Mouse (Mus musculus) olfactory bulb, adult 2 months (tissue): Measurements from ENCODE around the gene Rpl27. TPM values are rescaled to one million over a fixed set of nuclear protein-coding genes. Genes with fewer than 3 reads are reported as not detected.

ENCODE experiments used
- H3K27ac ChIP-seq: fragments of 200-500 bp; 2 replicates; pipeline ENCODE4 v1.5.1; 2012; ENCODE audit warnings: low read depth, low read length; ENCODE audit not compliant: insufficient read depth
- H3K4me1 ChIP-seq: fragments of 200-500 bp; 2 replicates; pipeline ENCODE4 v1.6.1; 2012; ENCODE audit warnings: low read length; ENCODE audit not compliant: control insufficient read depth, insufficient read depth
- H3K4me3 ChIP-seq: fragments of 200-500 bp; 2 replicates; pipeline ENCODE4 v1.5.1; 2012; ENCODE audit warnings: mild to moderate bottlenecking, low read depth, low read length, moderate library complexity; ENCODE audit not compliant: insufficient read depth
- CTCF ChIP-seq: fragments of 200-500 bp; IDR thresholded peaks from 2 replicates; pipeline ENCODE4 v1.5.1; 2012; ENCODE audit warnings: low read depth, mild to moderate bottlenecking, low read length, moderate library complexity; ENCODE audit not compliant: insufficient read depth
- POLR2A ChIP-seq: fragments of 200-500 bp; IDR thresholded peaks from 2 replicates; pipeline ENCODE4 v1.6.1; 2012; ENCODE audit warnings: mild to moderate bottlenecking, low read depth, low read length, moderate library complexity; ENCODE audit not compliant: insufficient read depth
- WGBS: fragments of 180-500 bp; shearing (Covaris S2); methylation state at CpG from one replicate; pipeline ENCODE4 v1.1.7; 2018; 5-methylcytosine and 5-hydroxymethylcytosine counted together
- polyA plus RNA-seq: library from polyadenylated mRNA; stranded (reverse); fragments of >200 nt; gene quantifications from 2 replicates; pipeline ENCODE4 v1.2.4, GENCODE M21; 2012; ENCODE audit warnings: low replicate concordance; ENCODE audit not compliant: missing spikeins, insufficient read depth, insufficient read length

The Rpl27 gene
- polyA plus RNA-seq, 1 experiment = not detected

DNA sequence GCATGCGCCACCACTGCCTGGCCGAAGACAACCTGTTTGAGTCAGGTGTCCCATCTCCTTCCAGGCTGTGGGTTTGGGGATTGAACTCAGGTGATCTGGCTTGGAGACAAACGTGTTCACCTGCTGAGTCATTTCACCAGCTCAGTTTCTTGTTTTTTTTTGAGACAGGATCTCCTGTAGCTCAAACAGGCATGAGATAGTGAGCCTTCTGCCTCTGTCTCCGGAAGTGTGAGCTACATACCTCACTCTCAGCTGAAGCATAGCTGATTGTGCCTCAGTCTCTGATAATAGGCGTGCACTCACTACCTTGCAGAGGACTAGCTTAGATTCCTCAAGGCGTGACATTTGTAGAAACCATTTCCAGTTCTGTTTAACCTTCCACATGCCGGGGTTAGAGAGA lies 42.7 kb downstream of the Rpl27 start:
- 93% methylated on average over 7 of the region's 7 CpGs for WGBS
- Histone ChIP-seq H3K4me1 (no peaks in the 10 kb centered on the region), H3K27ac (no peak overlapping the region), H3K4me3 (no peak overlapping the region)
- TF ChIP-seq CTCF (no peak), POLR2A (no peak)

DNA sequence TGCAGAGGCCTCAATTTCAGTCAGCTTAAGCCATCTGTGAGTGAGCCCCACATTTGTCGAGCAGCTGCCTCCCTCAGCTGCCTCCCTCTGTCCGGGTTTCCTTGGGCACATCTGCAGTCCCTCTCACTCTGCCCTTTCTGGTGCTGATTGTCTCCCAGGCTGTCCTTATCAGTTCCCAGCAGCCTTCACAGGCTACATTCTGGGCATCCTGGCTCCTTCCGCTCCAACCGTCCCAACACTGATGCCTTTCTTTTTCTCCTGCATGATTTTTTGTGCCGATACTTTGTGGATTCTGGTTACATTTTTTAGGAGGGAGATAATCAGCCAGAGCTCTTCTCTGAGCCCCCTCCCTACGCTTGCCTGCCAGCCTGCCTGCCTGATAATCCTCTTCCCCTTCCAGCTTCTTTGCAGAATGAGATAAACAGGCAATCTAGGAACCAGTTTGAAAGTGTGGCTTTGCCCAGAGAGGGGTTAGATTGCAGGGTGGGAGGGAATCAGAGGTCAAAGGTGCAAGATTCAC lies 43.5 kb downstream of the Rpl27 start:
- Histone ChIP-seq H3K4me3 (no peak overlapping the region), H3K27ac (no peak overlapping the region), H3K4me1 (no peaks in the 10 kb centered on the region)
- no peak for TF ChIP-seq POLR2A
- TF ChIP-seq CTCF = no peak
- 55% methylated on average over 6 of the region's 6 CpGs for WGBS

DNA sequence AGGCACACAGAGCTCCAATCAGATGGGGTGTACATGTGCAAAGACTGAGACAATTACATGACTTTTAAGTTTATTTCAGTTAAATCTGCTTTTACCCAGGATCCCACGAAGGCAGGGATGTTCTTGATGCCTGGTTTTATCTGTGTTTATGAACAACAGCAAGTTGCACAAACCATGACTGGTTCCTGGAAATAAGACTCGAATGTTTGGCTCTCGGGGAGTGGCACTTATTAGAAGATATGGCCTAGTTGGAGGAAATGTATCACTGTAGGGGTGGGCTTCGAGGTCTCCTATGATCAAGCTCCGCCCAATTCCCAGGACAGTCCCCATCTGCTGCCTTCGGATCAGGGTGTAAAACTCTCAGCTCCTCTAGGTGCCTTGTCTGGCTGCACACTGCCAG lies 44.0 kb downstream of the Rpl27 start:
- Histone ChIP-seq H3K4me1 (no peaks in the 10 kb centered on the region), H3K4me3 (no peak overlapping the region), H3K27ac (no peak overlapping the region)
- TF ChIP-seq CTCF = no peak
- no peak for TF ChIP-seq POLR2A
- 92% methylated on average over 6 of the region's 6 CpGs for WGBS

Other genes starting within 250 kb of the Rpl27 start
- gene Ezh1, start 215.8 kb upstream of the Rpl27 start, polyA plus RNA-seq = not detected in 2 replicates
- not detected in 2 replicates for gene Ramp2, start 196.3 kb upstream of the Rpl27 start, polyA plus RNA-seq
- not detected in 2 replicates for gene Vps25, start 188.6 kb upstream of the Rpl27 start, polyA plus RNA-seq
- not detected in 2 replicates for gene Wnk4, start 181.7 kb upstream of the Rpl27 start, polyA plus RNA-seq
- not detected in 2 replicates for gene Cntd1, start 163.3 kb upstream of the Rpl27 start, polyA plus RNA-seq
- gene Coa3, start 163.2 kb upstream of the Rpl27 start, polyA plus RNA-seq = not detected in 2 replicates
- gene Becn1, start 140.0 kb upstream of the Rpl27 start, polyA plus RNA-seq = not detected in 2 replicates
- gene Psme3, start 126.1 kb upstream of the Rpl27 start, polyA plus RNA-seq = 706 TPM in 1 of 2 replicates, not detected in the other
- not detected in 2 replicates for gene Aoc2, start 117.2 kb upstream of the Rpl27 start, polyA plus RNA-seq
- not detected in 2 replicates for gene Aoc3, start 111.7 kb upstream of the Rpl27 start, polyA plus RNA-seq
- gene G6pc, start 74.7 kb upstream of the Rpl27 start, polyA plus RNA-seq = not detected in 2 replicates
- gene Aarsd1, start 24.7 kb upstream of the Rpl27 start, polyA plus RNA-seq = not detected in 2 replicates
- gene Gm27029, start 17.5 kb upstream of the Rpl27 start, polyA plus RNA-seq = not detected in 2 replicates
- gene Rundc1, start 17.2 kb upstream of the Rpl27 start, polyA plus RNA-seq = not detected in 2 replicates
- gene Ptges3l, start 17.0 kb upstream of the Rpl27 start, polyA plus RNA-seq = not detected in 2 replicates
- gene Ifi35, start 6.1 kb downstream of the Rpl27 start, polyA plus RNA-seq = not detected in 2 replicates
- 335 TPM in 1 of 2 replicates, not detected in the other for gene Rnd2, start 22.7 kb downstream of the Rpl27 start, polyA plus RNA-seq
- not detected in 2 replicates for gene Vat1, start 23.9 kb downstream of the Rpl27 start, polyA plus RNA-seq
- not detected in 2 replicates for gene Brca1, start 109.7 kb downstream of the Rpl27 start, polyA plus RNA-seq
- gene Nbr1, start 109.9 kb downstream of the Rpl27 start, polyA plus RNA-seq = not detected in 2 replicates
- not detected in 2 replicates for gene Tmem106a, start 139.9 kb downstream of the Rpl27 start, polyA plus RNA-seq
- gene Gm11634, start 157.0 kb downstream of the Rpl27 start, polyA plus RNA-seq = not detected in 2 replicates
- not detected in 2 replicates for gene Rdm1, start 184.9 kb downstream of the Rpl27 start, polyA plus RNA-seq
- not detected in 2 replicates for gene Arl4d, start 223.2 kb downstream of the Rpl27 start, polyA plus RNA-seq